In genomic region chr2:84956274-84956673, GRCm38 (mm10) we compare ENCODE assay signal across 8 mouse cellular contexts. TPM values are rescaled to one million over a fixed set of nuclear protein-coding genes. Genes with fewer than 3 reads are reported as not detected.
DNase-seq lines count a peak whose midpoint lies in the region; ATAC-seq and TF ChIP-seq lines count a peak whose summit lies in the region.

No protein-coding gene starts in this region.

- no peak overlapping the region for H3K9ac ChIP-seq in CH12.LX (ENCODE audit: insufficient read depth, low read depth)
- no peak overlapping the region for H3K9ac ChIP-seq in liver, postnatal 0 days (replicated peaks)

- H3K4me2 ChIP-seq in CH12.LX (ENCODE audit: insufficient read depth, low read depth, poor library complexity, severe bottlenecking), result no peak overlapping the region
- no peak overlapping the region for H3K4me2 ChIP-seq in liver, postnatal 0 days (ENCODE audit: low read depth, low read length)

- peaks cover 3% of the 10 kb centered on the region for H3K9me3 ChIP-seq in CH12.LX (replicated peaks; ENCODE audit: low read length)
- no peaks in the 10 kb centered on the region for H3K9me3 ChIP-seq in liver, postnatal 0 days (ENCODE audit: low read length)

- TF ChIP-seq EP300 in CH12.LX (IDR thresholded peaks at IDR 0.05; ENCODE audit: low read length), result peak; percentile 46
- no peak for TF ChIP-seq EP300 in liver, postnatal 0 days (IDR thresholded peaks at IDR 0.05; ENCODE audit: low read depth)

- no peak; the same call in 1 of the 2 replicates for TF ChIP-seq POLR2A in CH12.LX (IDR thresholded peaks at IDR 0.05; ENCODE audit: low read depth, low read length)

- DNase-seq in 416B (ENCODE audit: low read depth), result peak; percentile 59
- peak; percentile 83 for DNase-seq in CH12.LX (ENCODE audit: extremely low read depth)
- DNase-seq in c-Kit-positive CD71-negative TER-119-negative erythroid progenitor cells, embryonic 14.5 days (ENCODE audit: low read depth), result peak; percentile 56
- peak; percentile 32 to 45 for DNase-seq in gastrocnemius, postnatal 36 days
- DNase-seq in kidney, postnatal 36 days, result peak; percentile 40 to 77
- DNase-seq in liver, postnatal 0 days, result peak; percentile 81
- peak; percentile 2 for DNase-seq in retina, adult 2 months (ENCODE audit: low read depth, low spot score)
- peak; percentile 55 for DNase-seq in urinary bladder, postnatal 25 days (ENCODE audit: low spot score)

- TF ChIP-seq CTCF in CH12.LX (conservative IDR thresholded peaks at IDR 0.05 in 1 of 2, IDR thresholded peaks at IDR 0.05 in 1 of 2; ENCODE audit: low read depth in 2 of 2, low read length in 2 of 2), result peak; percentile 88 to 96
- peak; percentile 98 for TF ChIP-seq CTCF in liver, postnatal 0 days (IDR thresholded peaks at IDR 0.05; ENCODE audit: low read depth)

- dilution Hi-C loops in CH12.LX (cut with MboI; ENCODE audit: extremely low pct_ligation_motif_present, extremely low pct_unique_long_range_greater_than_20kb, low sequenced_read_pairs), result no loop called here

- no peak overlapping the region for H3K27ac ChIP-seq in CH12.LX (ENCODE audit: insufficient read depth, low read depth)
- no peak overlapping the region for H3K27ac ChIP-seq in liver, postnatal 0 days (ENCODE audit: low read depth)

- no peak overlapping the region for H3K4me3 ChIP-seq in CH12.LX (replicated peaks in 1 of 3; ENCODE audit: low read depth in 2 of 3, low read length in 2 of 3, poor library complexity in 1 of 3)
- no peak overlapping the region for H3K4me3 ChIP-seq in liver, postnatal 0 days (ENCODE audit: low read depth, low read length)

- H3K27me3 ChIP-seq in CH12.LX (replicated peaks), result no peaks in the 10 kb centered on the region
- no peaks in the 10 kb centered on the region for H3K27me3 ChIP-seq in liver, postnatal 0 days (ENCODE audit: insufficient read depth, low read length)

- 54% methylated on average over 5 of the region's 5 CpGs for WGBS in liver, postnatal 0 days (ENCODE audit: insufficient replicate concordance)

- H3K79me2 ChIP-seq in CH12.LX (replicated peaks; ENCODE audit: control insufficient read depth, extremely low read depth, insufficient read depth, poor library complexity, severe bottlenecking), result no peaks in the 10 kb centered on the region; the same call in 1 of the 2 replicates

- intact Hi-C loops in gastrocnemius, postnatal 36 days (cut with DNase I), result loop anchor here (2.0 kb wide), 1 partner anchor 51 kb away; no protein-coding TSS in a partner anchor

- TF ChIP-seq RAD21 in CH12.LX (IDR thresholded peaks at IDR 0.05; ENCODE audit: low read depth, low read length), result peak; percentile 97

- in situ Hi-C loops in CH12.LX (cut with MboI; ENCODE audit: low pct_ligation_motif_present, low pct_unique_long_range_greater_than_20kb, low sequenced_read_pairs), result no loop called here

- peaks cover 66 to 88% of the 10 kb centered on the region in 2 experiments for H3K36me3 ChIP-seq in CH12.LX (replicated peaks in 1 of 2; ENCODE audit: control insufficient read depth in 1 of 2, insufficient read depth in 1 of 2, low read length in 1 of 2)
- H3K36me3 ChIP-seq in liver, postnatal 0 days (replicated peaks; ENCODE audit: insufficient read depth, low read length), result peaks cover 78% of the 10 kb centered on the region

- H3K4me1 ChIP-seq in CH12.LX (ENCODE audit: control insufficient read depth in 1 of 2, insufficient read depth in 2 of 2), result peaks cover 18 to 87% of the 10 kb centered on the region in 2 experiments
- peaks cover 6% of the 10 kb centered on the region; the same call in 1 of the 2 replicates for H3K4me1 ChIP-seq in liver, postnatal 0 days (ENCODE audit: insufficient read depth)

- peak; percentile 64 for ATAC-seq in liver, postnatal 0 days

TF ChIP-seq in CH12.LX, 34 proteins besides CTCF, POLR2A, EP300 and RAD21:
- TF ChIP-seq IRF4 (IDR thresholded peaks at IDR 0.05; ENCODE audit: low read depth, low read length), result peak; percentile 78
- no peak for TF ChIP-seq ZMIZ1 (IDR thresholded peaks at IDR 0.05; ENCODE audit: low read depth, low read length)
- TF ChIP-seq USF1 (IDR thresholded peaks at IDR 0.05; ENCODE audit: low read depth, low read length), result no peak
- no peak for TF ChIP-seq E2F4 (IDR thresholded peaks at IDR 0.05; ENCODE audit: insufficient replicate concordance, low read depth, low read length)
- peak; percentile 59; the same call in 1 of the 2 replicates for TF ChIP-seq ZC3H11A (IDR thresholded peaks at IDR 0.05; ENCODE audit: low read depth, low read length)
- no peak for TF ChIP-seq NELFE (IDR thresholded peaks at IDR 0.05; ENCODE audit: low read depth, low read length)
- no peak for TF ChIP-seq MAFK (IDR thresholded peaks at IDR 0.05; ENCODE audit: insufficient replicate concordance, low read length)
- TF ChIP-seq BHLHE40 (IDR thresholded peaks at IDR 0.05; ENCODE audit: low read depth, low read length), result no peak; the same call in 1 of the 2 replicates
- peak; percentile 98 for TF ChIP-seq SMC3 (IDR thresholded peaks at IDR 0.05; ENCODE audit: low read depth, low read length)
- no peak for TF ChIP-seq CHD1 (IDR thresholded peaks at IDR 0.05; ENCODE audit: low read depth, low read length)
- TF ChIP-seq JUND (conservative IDR thresholded peaks at IDR 0.05; ENCODE audit: low read depth, low read length), result no peak
- TF ChIP-seq MEF2A (IDR thresholded peaks at IDR 0.05; ENCODE audit: borderline replicate concordance, low read depth, low read length), result peak; percentile 51; the same call in 1 of the 2 replicates
- no peak for TF ChIP-seq JUN (IDR thresholded peaks at IDR 0.05; ENCODE audit: insufficient read depth, low read depth, low read length)
- no peak for TF ChIP-seq ETS1 (conservative IDR thresholded peaks at IDR 0.05; ENCODE audit: low read depth, low read length)
- no peak for TF ChIP-seq ZNF384 (IDR thresholded peaks at IDR 0.05; ENCODE audit: low read depth, low read length)
- no peak for TF ChIP-seq MXI1 (IDR thresholded peaks at IDR 0.05; ENCODE audit: low read depth, low read length)
- TF ChIP-seq POLR2AphosphoS2 (IDR thresholded peaks at IDR 0.05; ENCODE audit: low read depth, low read length), result no peak
- TF ChIP-seq UBTF (IDR thresholded peaks at IDR 0.05; ENCODE audit: low read depth, low read length), result no peak
- no peak for TF ChIP-seq TBP (conservative IDR thresholded peaks at IDR 0.05; ENCODE audit: low read depth, low read length)
- no peak for TF ChIP-seq HCFC1 (IDR thresholded peaks at IDR 0.05; ENCODE audit: low read depth, low read length)
- no peak for TF ChIP-seq USF2 (conservative IDR thresholded peaks at IDR 0.05; ENCODE audit: low read depth, low read length)
- TF ChIP-seq MYC (IDR thresholded peaks at IDR 0.05; ENCODE audit: low read depth, low read length), result 0 out of 2 replicates have a peak, but pooled peaks have one; percentile 45
- no peak for TF ChIP-seq TCF12 (IDR thresholded peaks at IDR 0.05; ENCODE audit: low read depth, low read length)
TF ChIP-seq in CH12.LX: peak in this region for 5.

RNA-seq across cellular contexts. Expression of gene Slc43a3, which starts 19.9 kb away (rescaled TPM):
- total RNA-seq in CH12.LX (2012; rRNA removed) (121 and 136 TPM in 2 replicates), CH12.LX (2014; rRNA removed) (163 and 176 TPM in 2 replicates)
- polyA plus RNA-seq in CH12.LX (2012; ENCODE audit: insufficient read length, low read depth), result 140 and 174 TPM in 2 replicates
- 10 to 100 TPM; 17.9 to 30.2 TPM for total RNA-seq in gastrocnemius, postnatal 36 days (2021)
- polyA plus RNA-seq in liver, postnatal 0 days (2015; fragmentation: Nextera tagmentation; extraction: Ambion mirVana), result 45.5 and 48.5 TPM in 2 replicates

RNA-seq across cellular contexts. Expression of gene Prg2, which starts 24.0 kb away (rescaled TPM):
- total RNA-seq in CH12.LX (2012; rRNA removed), result 0.81 and 1.5 TPM in 2 replicates
- total RNA-seq in CH12.LX (2014; rRNA removed), result 0.60 and 1.1 TPM in 2 replicates
- 0.49 and 0.93 TPM in 2 replicates for polyA plus RNA-seq in CH12.LX (2012; ENCODE audit: insufficient read length, low read depth)
- not detected for total RNA-seq in gastrocnemius, postnatal 36 days (2021)
- 22.0 and 26.1 TPM in 2 replicates for polyA plus RNA-seq in liver, postnatal 0 days (2015; fragmentation: Nextera tagmentation; extraction: Ambion mirVana)

RNA-seq across cellular contexts. Expression of gene Prg3, which starts 31.7 kb away (rescaled TPM):
- total RNA-seq in CH12.LX (2012; rRNA removed) (not detected in 2 replicates), CH12.LX (2014; rRNA removed) (not detected in 2 replicates)
- polyA plus RNA-seq in CH12.LX (2012; ENCODE audit: insufficient read length, low read depth), result not detected in 2 replicates
- not detected for total RNA-seq in gastrocnemius, postnatal 36 days (2021)
- polyA plus RNA-seq in liver, postnatal 0 days (2015; fragmentation: Nextera tagmentation; extraction: Ambion mirVana), result 4.0 and 5.1 TPM in 2 replicates

Comparison
In these comparisons a context has a peak if more than half of its experiments do, and no peak if none do; other contexts are left out.
1. DNase-seq: peak in every context shown above with its lines; median percentile 83 in CH12.LX; 81 in liver, postnatal 0 days; 59 in 416B; 58 in kidney, postnatal 36 days; 56 in c-Kit-positive CD71-negative TER-119-negative erythroid progenitor cells, embryonic 14.5 days; 55 in urinary bladder, postnatal 25 days; 38 in gastrocnemius, postnatal 36 days; 2 in retina, adult 2 months.